Mouse (Mus musculus) cerebellum, postnatal 14 days (tissue): ENCODE data around the gene Gm26741.

Experiments used
- DNase-seq, 2 experiments: peaks; one replicate each; pipeline ENCODE4 v3.0.0; 2021; ENCODE audit warnings: mixed read lengths in 2 of 2

Gene Gm26741

GRCm38 (mm10) chr10:52389438-52389837 lies 30.9 kb downstream of the Gm26741 start:
- no peak for DNase-seq

- DNase-seq, result no peak
These were observed 32.6 kb downstream of the Gm26741 start for GRCm38 (mm10) chr10:52391208-52391607.

- no peak for DNase-seq
These were observed 38.1 kb downstream of the Gm26741 start for GRCm38 (mm10) chr10:52396647-52397046.

- no peak for DNase-seq
These were observed 40.1 kb downstream of the Gm26741 start for GRCm38 (mm10) chr10:52398715-52399114.

GRCm38 (mm10) chr10:52399722-52400121 lies 41.2 kb downstream of the Gm26741 start:
- no peak for DNase-seq

- no peak for DNase-seq
These were observed 46.6 kb downstream of the Gm26741 start for GRCm38 (mm10) chr10:52405160-52405559.

- no peak for DNase-seq
These were observed 49.0 kb downstream of the Gm26741 start for GRCm38 (mm10) chr10:52407526-52407925.
